Mouse (Mus musculus) cortical plate, adult 2 months (tissue): ENCODE measurements around the gene Bst1. TPM values are rescaled to one million over a fixed set of nuclear protein-coding genes. Genes with fewer than 3 reads are reported as not detected.

Experiments used
- H3K27ac ChIP-seq: fragments of 200-500 bp; 2 replicates; pipeline ENCODE4 v1.5.1; 2012; ENCODE audit warnings: low read length, control low read depth, inconsistent platforms; ENCODE audit not compliant: insufficient read depth
- H3K4me1 ChIP-seq: fragments of 200-500 bp; 2 replicates; pipeline ENCODE4 v1.6.1; 2011; ENCODE audit warnings: low read length; ENCODE audit not compliant: control insufficient read depth, insufficient read depth
- H3K4me3 ChIP-seq: fragments of 200-500 bp; 2 replicates; pipeline ENCODE4 v1.5.1; 2011; ENCODE audit warnings: mild to moderate bottlenecking, low read length, control low read depth; ENCODE audit not compliant: insufficient read depth
- CTCF ChIP-seq: fragments of 200-500 bp; IDR thresholded peaks from 2 replicates; pipeline ENCODE4 v1.5.1; 2011; ENCODE audit warnings: mild to moderate bottlenecking, control low read depth, low read length; ENCODE audit not compliant: insufficient read depth; ENCODE audit errors: extremely low read depth
- POLR2A ChIP-seq: fragments of 200-500 bp; IDR thresholded peaks from 2 replicates; pipeline ENCODE4 v1.6.1; 2011; ENCODE audit warnings: mild to moderate bottlenecking, low read length, control low read depth; ENCODE audit not compliant: insufficient read depth; ENCODE audit errors: extremely low read depth
- polyA plus RNA-seq: library from polyadenylated mRNA; depleted of rRNA; stranded (reverse); fragments of >200 nt; gene quantifications from 2 replicates; pipeline ENCODE4 v1.2.3, GENCODE M21; 2012

Bst1 gene
- polyA plus RNA-seq, 1 experiment, result 0.17 TPM

DNA sequence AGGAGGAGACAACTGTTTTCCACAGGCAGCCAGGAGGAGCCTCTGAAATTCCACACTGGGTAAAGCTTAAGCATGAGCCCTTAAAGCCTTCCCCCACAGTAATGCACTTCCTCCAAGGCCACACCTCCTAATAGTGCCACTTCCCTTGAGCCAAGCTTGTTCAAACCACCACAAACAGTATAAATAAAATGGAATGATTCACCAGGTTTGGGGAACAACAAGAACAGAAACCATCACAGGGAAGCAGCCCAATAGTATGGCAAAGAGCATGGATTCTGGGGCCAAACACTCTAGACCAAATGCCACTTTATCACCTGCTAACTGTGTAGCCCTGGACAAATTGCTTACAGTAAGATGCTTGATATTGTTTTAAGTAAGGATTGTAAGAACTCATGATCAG, 28.9 kb downstream of the Bst1 start:
- no peak for TF ChIP-seq POLR2A
- TF ChIP-seq CTCF, result no peak
- H3K4me1 ChIP-seq, result no peaks in the 10 kb centered on the region
- H3K4me3 ChIP-seq, result no peak overlapping the region
- no peak overlapping the region for H3K27ac ChIP-seq

DNA sequence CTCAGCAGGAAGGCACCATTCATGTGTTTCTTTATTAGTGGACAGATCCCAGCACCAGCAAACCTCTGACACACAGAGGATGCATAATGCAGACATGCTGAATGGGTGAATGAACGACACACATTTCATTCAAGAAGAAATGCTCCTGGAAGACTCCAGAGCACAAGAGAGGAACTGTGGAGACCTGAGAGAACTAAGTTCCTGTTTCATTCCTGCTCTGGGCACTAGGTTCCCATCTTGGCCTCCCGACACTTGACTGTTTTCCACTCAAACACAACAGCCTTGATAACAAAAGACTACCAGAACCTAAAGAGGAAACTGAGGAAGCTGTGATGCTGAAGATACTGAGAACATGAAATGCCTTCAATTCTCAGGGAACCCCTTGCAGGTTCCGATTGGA, 29.6 kb downstream of the Bst1 start:
- H3K4me3 ChIP-seq, result no peak overlapping the region
- H3K4me1 ChIP-seq, result no peaks in the 10 kb centered on the region
- TF ChIP-seq CTCF, result no peak
- TF ChIP-seq POLR2A, result no peak
- H3K27ac ChIP-seq, result no peak overlapping the region

- H3K4me1 ChIP-seq, result no peaks in the 10 kb centered on the region
- TF ChIP-seq POLR2A (no peak), CTCF (no peak)
- no peak overlapping the region for H3K4me3 ChIP-seq
These were observed 34.6 kb downstream of the Bst1 start for GRCm38 (mm10) chr5:43853096-43853867.

DNA sequence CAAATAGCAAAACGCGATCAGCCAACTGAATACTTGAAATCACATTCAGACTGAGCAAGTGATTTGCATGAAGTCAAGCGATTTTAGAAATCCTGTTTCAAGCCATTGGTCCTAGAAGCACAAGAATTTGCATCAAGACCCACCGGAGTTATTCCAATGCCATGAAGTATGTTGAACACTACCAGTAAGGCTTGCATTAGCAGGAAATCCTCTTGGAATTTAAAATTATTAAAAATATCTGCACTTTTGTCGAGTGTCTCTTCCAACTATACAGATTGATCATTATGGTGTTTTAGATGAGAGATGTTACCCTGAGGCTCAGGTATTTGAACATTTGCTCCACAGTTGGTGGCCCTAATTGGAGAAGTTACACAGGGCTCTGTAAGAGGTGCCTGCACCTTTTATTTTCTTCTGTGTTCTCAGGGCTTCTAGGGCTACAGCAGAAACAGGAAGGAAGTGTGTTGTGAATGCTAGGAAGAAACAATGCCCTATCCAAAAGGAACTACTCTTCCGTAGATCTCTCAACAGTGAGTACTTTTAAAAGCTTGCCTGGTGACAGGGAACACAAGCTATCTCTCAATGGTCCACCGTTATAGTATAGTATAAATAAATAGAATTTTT, 35.3 kb downstream of the Bst1 start:
- Histone ChIP-seq H3K4me1 (no peaks in the 10 kb centered on the region), H3K27ac (no peak overlapping the region)
- TF ChIP-seq CTCF, result no peak
- no peak for TF ChIP-seq POLR2A

More at GRCm38 (mm10) chr5:43853096-43853867, 34.6 kb downstream of the Bst1 start:
- H3K27ac ChIP-seq, result no peak overlapping the region

DNA sequence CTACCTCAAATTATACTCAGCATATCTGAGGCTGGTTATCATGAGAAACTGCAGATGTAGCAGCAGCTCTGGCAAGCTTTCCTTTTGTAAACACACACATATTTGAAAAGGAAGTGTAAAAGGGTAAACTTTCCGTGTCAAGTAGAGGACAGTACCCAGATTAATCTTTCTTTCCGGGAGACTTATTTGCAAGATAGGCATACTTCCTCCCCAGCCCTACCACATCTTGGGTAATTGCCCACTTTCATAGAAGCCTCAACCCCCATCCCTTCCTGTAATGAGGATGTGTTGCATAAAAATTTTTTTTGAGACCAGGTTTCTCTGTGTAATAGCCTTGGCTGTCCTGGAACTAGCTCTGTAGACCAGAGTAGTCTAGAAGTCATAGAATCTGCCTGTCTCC, 37.1 kb downstream of the Bst1 start:
- Histone ChIP-seq H3K4me1 (no peaks in the 10 kb centered on the region), H3K4me3 (no peak overlapping the region), H3K27ac (no peak overlapping the region)
- no peak for TF ChIP-seq CTCF
- no peak for TF ChIP-seq POLR2A

More for the DNA sequence above, 35.3 kb downstream of the Bst1 start:
- H3K4me3 ChIP-seq, result no peak overlapping the region

DNA sequence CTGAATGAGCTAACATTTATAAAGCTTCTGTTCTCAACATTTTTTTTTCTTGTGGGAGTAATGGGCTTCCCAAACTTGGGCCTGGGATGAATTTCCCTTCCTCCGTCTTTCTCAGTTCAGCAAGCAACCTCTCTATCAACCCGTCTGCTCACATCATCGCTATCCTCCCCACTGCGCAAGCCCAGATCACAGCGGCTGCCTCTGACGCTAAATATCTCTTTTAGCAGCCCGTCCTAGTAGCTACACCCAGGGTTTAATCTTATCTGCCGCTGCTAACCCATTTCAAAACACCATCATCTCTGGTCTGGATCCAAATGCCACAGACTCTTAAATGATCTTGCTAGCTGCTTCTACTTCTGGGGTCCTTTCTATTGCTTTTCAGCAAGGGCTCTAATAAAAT, 41.0 kb downstream of the Bst1 start:
- Histone ChIP-seq H3K27ac (no peak overlapping the region), H3K4me1 (no peaks in the 10 kb centered on the region), H3K4me3 (no peak overlapping the region)
- TF ChIP-seq POLR2A (no peak), CTCF (no peak)

DNA sequence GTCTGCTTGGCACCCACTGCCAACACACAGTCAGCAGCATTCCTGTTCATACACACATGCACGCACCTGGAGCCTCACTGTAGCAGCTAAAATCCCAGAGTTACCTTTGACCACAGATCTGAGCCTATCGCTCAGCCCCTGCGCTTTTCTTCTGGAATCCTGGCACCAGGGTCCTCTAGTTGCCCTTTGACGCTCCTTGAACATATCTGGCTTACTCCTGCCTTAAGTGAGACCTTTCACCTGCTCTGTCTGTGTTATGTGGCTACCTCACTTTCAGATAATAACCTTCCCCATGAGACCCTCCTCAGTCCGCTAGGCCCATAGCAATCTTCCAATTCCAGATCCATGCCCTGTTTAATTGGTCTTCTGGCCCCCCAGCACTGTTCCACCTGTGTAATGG, 41.4 kb downstream of the Bst1 start:
- H3K4me3 ChIP-seq, result no peak overlapping the region
- no peak overlapping the region for H3K27ac ChIP-seq
- TF ChIP-seq POLR2A (no peak), CTCF (no peak)
- H3K4me1 ChIP-seq, result no peaks in the 10 kb centered on the region

GRCm38 (mm10) chr5:43860670-43861431, 42.2 kb downstream of the Bst1 start:
- no peak for TF ChIP-seq POLR2A
- no peak for TF ChIP-seq CTCF

DNA sequence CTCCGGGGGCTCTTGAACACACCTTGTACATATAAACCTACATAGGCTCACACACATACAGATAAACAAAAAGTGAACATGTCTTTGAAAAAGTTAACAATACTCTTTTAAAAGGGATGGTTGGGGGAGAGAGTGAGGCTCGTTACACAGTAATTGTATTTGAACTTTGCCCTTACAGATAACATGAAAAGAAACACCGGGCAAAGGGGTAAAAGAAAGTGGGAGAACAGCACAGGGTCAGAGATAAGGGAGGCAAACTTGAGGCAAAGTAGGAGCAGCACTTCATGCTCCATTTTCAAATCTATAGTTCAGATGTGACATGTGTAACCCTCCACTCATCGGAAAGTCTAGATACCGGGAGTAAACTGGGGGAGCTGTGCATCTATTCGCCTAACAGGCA, 45.0 kb downstream of the Bst1 start:
- Histone ChIP-seq H3K27ac (no peak overlapping the region), H3K4me1 (peaks cover 1% of the 10 kb centered on the region; the same call in 1 of the 2 replicates)
- TF ChIP-seq CTCF (no peak), POLR2A (no peak)

More at GRCm38 (mm10) chr5:43860670-43861431, 42.2 kb downstream of the Bst1 start:
- Histone ChIP-seq H3K4me1 (no peaks in the 10 kb centered on the region), H3K4me3 (no peak overlapping the region), H3K27ac (no peak overlapping the region)

More for the DNA sequence above, 45.0 kb downstream of the Bst1 start:
- H3K4me3 ChIP-seq, result no peak overlapping the region
